Mouse (Mus musculus) embryonic facial prominence, embryonic 13.5 days (tissue): Measurements from ENCODE around the gene Med20. TPM values are rescaled to one million over a fixed set of nuclear protein-coding genes. Genes with fewer than 3 reads are reported as not detected.

Experiments used
- ATAC-seq: fragments of 200-750 bp; cut with Nextera tagmentation; 2 replicates; pipeline ENCODE4 v1.8.0; 2017; ENCODE audit warnings: low read depth; ENCODE audit not compliant: insufficient number of reproducible peaks, insufficient read depth, low FRiP score, low TSS enrichment
- H3K27ac ChIP-seq: fragments of 300-500 bp; sonication (generic); 2 replicates; pipeline ENCODE4 v1.5.1; 2015; ENCODE audit warnings: moderate library complexity, mild to moderate bottlenecking, inconsistent platforms
- H3K27me3 ChIP-seq: fragments of 300-500 bp; sonication (generic); 2 replicates; pipeline ENCODE4 v1.6.1; 2015; ENCODE audit warnings: mild to moderate bottlenecking, inconsistent platforms
- H3K36me3 ChIP-seq: fragments of 300-500 bp; sonication (generic); 2 replicates; pipeline ENCODE4 v1.6.1; 2015; ENCODE audit warnings: mild to moderate bottlenecking, inconsistent platforms
- H3K4me1 ChIP-seq: fragments of 300-500 bp; sonication (generic); 2 replicates; pipeline ENCODE4 v1.6.1; 2015; ENCODE audit warnings: inconsistent platforms
- H3K4me2 ChIP-seq: fragments of 300-500 bp; sonication (generic); 2 replicates; pipeline ENCODE4 v1.6.1; 2015; ENCODE audit warnings: moderate library complexity, mild to moderate bottlenecking, inconsistent platforms
- H3K4me3 ChIP-seq: fragments of 300-500 bp; sonication (generic); 2 replicates; pipeline ENCODE4 v1.5.1; 2015; ENCODE audit warnings: mild to moderate bottlenecking, inconsistent platforms
- H3K9ac ChIP-seq: fragments of 300-500 bp; sonication (generic); 2 replicates; pipeline ENCODE4 v1.6.1; 2015; ENCODE audit warnings: mild to moderate bottlenecking, inconsistent platforms
- H3K9me3 ChIP-seq: fragments of 300-500 bp; sonication (generic); 2 replicates; pipeline ENCODE4 v1.6.1; 2016; ENCODE audit warnings: inconsistent platforms
- WGBS: fragments of 180-500 bp; shearing (Covaris S2); methylation state at CpG from one replicate; pipeline ENCODE4 v1.1.7; 2015; ENCODE audit warnings: mixed read lengths; 5-methylcytosine and 5-hydroxymethylcytosine counted together
- polyA plus RNA-seq: library from polyadenylated mRNA; unstranded; fragments of >200 nt; fragmentation: Nextera tagmentation; extraction: Ambion mirVana; gene quantifications from 2 replicates; pipeline ENCODE4 v1.2.1, GENCODE M21; 2015

Gene Med20
- 52.9 and 60.1 TPM in 2 replicates for polyA plus RNA-seq

- Histone ChIP-seq H3K4me2 (peak within 1 kb of the TSS; percentile 77), H3K4me1 (peaks cover 23% of the 10 kb centered on the region), H3K27me3 (no peaks in the 10 kb centered on the region), H3K9ac (peak within 1 kb of the TSS; percentile 89), H3K9me3 (no peaks in the 10 kb centered on the region), H3K4me3 (peak within 1 kb of the TSS; percentile 82), H3K36me3 (peaks cover 60% of the 10 kb centered on the region), H3K27ac (peak within 1 kb of the TSS; percentile 60; the same call in 1 of the 2 replicates)
- peak; percentile 88 for ATAC-seq
- under 1% methylated on average over 59 of the region's 59 CpGs for WGBS
Measured at GRCm38 (mm10) chr17:47610849-47611660, at the start of gene Med20, which contains the start of the genes Bysl and Gm20517. Gene Med20 (plus strand): TSS chr17:47611582. Gene Bysl (minus strand): TSS chr17:47611492. Gene Gm20517 (plus strand): TSS chr17:47611589.

- Histone ChIP-seq H3K9me3 (no peaks in the 10 kb centered on the region), H3K4me2 (no peak overlapping the region), H3K27me3 (no peaks in the 10 kb centered on the region), H3K9ac (no peak overlapping the region), H3K4me3 (no peak overlapping the region), H3K36me3 (no peaks in the 10 kb centered on the region), H3K27ac (no peak overlapping the region), H3K4me1 (0 out of 2 replicates have a peak, but pooled peaks cover 10% of the 10 kb centered on the region)
- WGBS = 76% methylated on average over 6 of the region's 6 CpGs
- ATAC-seq = no peak
Measured at GRCm38 (mm10) chr17:47562875-47563274, 48.5 kb upstream of the Med20 start.

- no peak for ATAC-seq
- H3K36me3 ChIP-seq = no peaks in the 10 kb centered on the region
- H3K9me3 ChIP-seq = no peaks in the 10 kb centered on the region
- 0 out of 2 replicates have a peak, but pooled peaks cover 9% of the 10 kb centered on the region for H3K4me1 ChIP-seq
- H3K4me2 ChIP-seq = no peak overlapping the region
- no peaks in the 10 kb centered on the region for H3K27me3 ChIP-seq
- no peak overlapping the region for H3K27ac ChIP-seq
- 85% methylated on average over 5 of the region's 5 CpGs for WGBS
- H3K4me3 ChIP-seq = no peak overlapping the region
- H3K9ac ChIP-seq = no peak overlapping the region
Measured at GRCm38 (mm10) chr17:47564612-47565011, 46.8 kb upstream of the Med20 start.

DNA sequence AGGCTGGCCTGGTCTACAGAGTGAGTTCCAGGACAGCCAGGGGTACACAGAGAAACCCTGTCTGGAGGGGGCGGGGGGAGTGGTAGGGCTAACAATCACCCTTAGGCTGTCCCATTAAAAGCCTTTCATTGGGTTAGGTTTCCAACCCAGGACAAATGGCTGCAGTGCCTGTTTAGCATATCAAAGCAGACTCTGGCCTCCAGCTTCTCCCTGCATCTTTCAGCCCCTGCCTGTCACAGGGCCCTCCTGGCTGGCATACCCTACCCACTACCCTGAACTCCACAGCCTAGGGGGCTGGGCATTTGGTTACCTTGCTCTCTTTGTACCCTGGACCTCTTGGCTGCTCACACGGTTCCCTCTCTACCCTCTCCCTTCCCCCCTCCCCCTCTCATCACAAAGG lies 45.2 kb upstream of the Med20 start:
- H3K27ac ChIP-seq = no peak overlapping the region
- no peak overlapping the region for H3K4me3 ChIP-seq
- no peaks in the 10 kb centered on the region for H3K36me3 ChIP-seq
- no peak overlapping the region for H3K4me2 ChIP-seq
- WGBS = 20% methylated on average over 2 of the region's 2 CpGs
- no peak for ATAC-seq
- no peaks in the 10 kb centered on the region for H3K9me3 ChIP-seq
- 0 out of 2 replicates have a peak, but pooled peaks cover 3% of the 10 kb centered on the region for H3K4me1 ChIP-seq
- no peaks in the 10 kb centered on the region for H3K27me3 ChIP-seq
- H3K9ac ChIP-seq = no peak overlapping the region

DNA sequence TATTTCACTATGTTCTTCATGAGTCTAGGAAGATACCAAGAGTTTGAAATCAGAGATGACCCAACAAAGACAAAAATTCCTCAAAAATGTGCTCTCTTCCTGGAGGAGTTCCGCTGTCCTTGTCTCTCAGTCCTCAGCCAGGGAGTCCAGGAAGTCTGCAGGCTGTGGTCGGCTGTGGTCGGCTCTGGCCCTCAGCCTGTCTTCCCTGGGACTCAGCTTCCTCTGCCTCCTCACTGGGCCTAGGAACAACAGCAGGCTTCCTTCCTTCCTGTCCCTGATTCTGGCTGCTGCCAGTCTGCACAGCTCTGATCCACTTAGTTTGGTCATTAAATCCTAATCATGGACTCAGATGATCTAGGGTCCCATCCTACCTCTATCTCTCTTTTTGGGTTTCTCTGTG lies 44.1 kb upstream of the Med20 start:
- WGBS = 69% methylated on average over 3 of the region's 3 CpGs
- no peak overlapping the region for H3K9ac ChIP-seq
- H3K27ac ChIP-seq = peak overlapping the region; percentile 55; the same call in 1 of the 2 replicates

GRCm38 (mm10) chr17:47568389-47568788 lies 43.0 kb upstream of the Med20 start:
- H3K27ac ChIP-seq = no peak overlapping the region
- H3K9ac ChIP-seq = no peak overlapping the region
- ATAC-seq = no peak
- H3K9me3 ChIP-seq = no peaks in the 10 kb centered on the region
- peaks cover 18% of the 10 kb centered on the region for H3K4me1 ChIP-seq
- 95% methylated on average over 3 of the region's 3 CpGs for WGBS
- no peak overlapping the region for H3K4me3 ChIP-seq
- H3K36me3 ChIP-seq = no peaks in the 10 kb centered on the region
- no peaks in the 10 kb centered on the region for H3K27me3 ChIP-seq
- no peak overlapping the region for H3K4me2 ChIP-seq

More for the DNA sequence above, 44.1 kb upstream of the Med20 start:
- peaks cover 13% of the 10 kb centered on the region for H3K4me1 ChIP-seq
- no peaks in the 10 kb centered on the region for H3K27me3 ChIP-seq
- no peak overlapping the region for H3K4me2 ChIP-seq
- H3K36me3 ChIP-seq = no peaks in the 10 kb centered on the region
- ATAC-seq = no peak
- no peak overlapping the region for H3K4me3 ChIP-seq
- H3K9me3 ChIP-seq = no peaks in the 10 kb centered on the region

- ATAC-seq = no peak
- H3K4me1 ChIP-seq = peaks cover 18% of the 10 kb centered on the region
- no peak overlapping the region for H3K4me2 ChIP-seq
- no peaks in the 10 kb centered on the region for H3K9me3 ChIP-seq
- H3K27me3 ChIP-seq = no peaks in the 10 kb centered on the region
- H3K9ac ChIP-seq = no peak overlapping the region
- no peak overlapping the region for H3K27ac ChIP-seq
- H3K36me3 ChIP-seq = no peaks in the 10 kb centered on the region
- WGBS = 66% methylated on average over 10 of the region's 10 CpGs
- H3K4me3 ChIP-seq = no peak overlapping the region
Measured at GRCm38 (mm10) chr17:47568951-47569527, 42.3 kb upstream of the Med20 start.

DNA sequence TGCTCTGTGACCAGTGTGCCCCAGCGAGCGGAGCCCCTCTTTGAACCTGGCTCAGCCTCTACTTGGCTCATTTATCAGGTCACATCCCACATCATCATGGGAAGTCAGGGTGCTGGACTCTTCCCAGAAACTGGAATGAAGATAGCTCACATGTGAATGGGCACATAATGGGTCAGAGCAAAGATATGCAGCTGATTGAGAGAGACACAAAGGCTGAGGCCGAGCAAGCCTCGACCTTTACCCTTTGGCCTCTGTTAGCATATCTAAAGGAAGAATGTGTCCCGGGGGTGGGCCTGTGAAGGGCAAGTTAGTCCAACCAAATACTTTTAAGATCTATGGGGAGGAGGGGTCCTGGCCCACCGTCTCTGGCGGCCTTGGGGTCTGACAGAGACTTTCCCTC lies 39.8 kb upstream of the Med20 start:
- Histone ChIP-seq H3K36me3 (no peaks in the 10 kb centered on the region), H3K9me3 (no peaks in the 10 kb centered on the region), H3K4me3 (no peak overlapping the region), H3K4me1 (peaks cover 20% of the 10 kb centered on the region), H3K27me3 (no peaks in the 10 kb centered on the region), H3K4me2 (no peak overlapping the region), H3K27ac (peak overlapping the region; percentile 80), H3K9ac (no peak overlapping the region)
- 33% methylated on average over 7 of the region's 7 CpGs for whole genome bisulfite sequencing
- ATAC-seq = no peak

DNA sequence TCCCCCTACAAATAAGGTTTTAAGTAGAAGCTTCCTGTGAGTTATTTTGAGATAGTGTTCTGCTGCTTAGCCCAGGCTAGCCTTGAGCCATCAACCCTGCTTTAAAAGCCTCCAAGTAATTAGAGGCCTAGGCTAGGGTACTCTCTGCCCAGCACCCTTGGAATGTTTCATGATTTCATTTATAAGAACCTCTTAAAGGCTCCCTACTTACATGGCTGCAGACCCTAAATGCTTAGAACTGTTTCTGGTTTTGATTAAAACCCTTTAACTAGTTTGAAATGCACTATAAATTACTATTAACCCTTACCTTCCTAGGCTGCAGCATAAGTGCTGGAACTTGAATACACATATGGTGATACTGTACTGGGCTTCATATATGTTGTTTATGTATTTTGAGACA lies 38.9 kb upstream of the Med20 start:
- Histone ChIP-seq H3K4me2 (no peak overlapping the region), H3K4me1 (peaks cover 20% of the 10 kb centered on the region), H3K27me3 (no peaks in the 10 kb centered on the region), H3K36me3 (no peaks in the 10 kb centered on the region), H3K9ac (no peak overlapping the region), H3K9me3 (no peaks in the 10 kb centered on the region), H3K4me3 (no peak overlapping the region), H3K27ac (peak overlapping the region; percentile 80)
- no peak for ATAC-seq

DNA sequence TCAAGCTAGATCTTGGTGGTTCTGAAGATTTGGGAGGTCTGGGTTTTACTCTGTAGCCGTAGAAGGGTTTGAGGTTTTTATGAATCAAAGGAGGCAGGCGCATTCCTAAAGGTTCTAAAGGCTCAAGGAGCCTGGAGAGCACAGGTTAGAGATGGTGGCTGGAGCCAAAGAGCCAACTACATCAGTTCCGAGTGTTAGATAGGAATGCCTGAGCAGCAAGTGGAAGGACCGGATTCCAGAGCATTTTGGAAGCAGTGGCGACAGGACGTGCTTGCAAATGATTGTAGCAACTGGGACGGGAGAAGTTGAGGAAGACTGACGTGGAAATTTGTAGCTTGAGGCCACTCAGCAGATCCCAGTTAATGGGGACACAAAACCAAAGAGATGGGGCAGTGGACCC lies 37.4 kb upstream of the Med20 start:
- Histone ChIP-seq H3K4me1 (peaks cover 20% of the 10 kb centered on the region), H3K9me3 (no peaks in the 10 kb centered on the region), H3K4me2 (no peak overlapping the region), H3K27me3 (no peaks in the 10 kb centered on the region), H3K36me3 (no peaks in the 10 kb centered on the region), H3K9ac (no peak overlapping the region), H3K27ac (no peak overlapping the region), H3K4me3 (no peak overlapping the region)
- WGBS = 61% methylated on average over 8 of the region's 8 CpGs
- ATAC-seq = no peak

- WGBS = 70% methylated on average over 11 of the region's 11 CpGs
- H3K9ac ChIP-seq = no peak overlapping the region
- no peak overlapping the region for H3K27ac ChIP-seq
- no peaks in the 10 kb centered on the region for H3K27me3 ChIP-seq
- no peak overlapping the region for H3K4me3 ChIP-seq
- no peak overlapping the region for H3K4me2 ChIP-seq
- no peaks in the 10 kb centered on the region for H3K36me3 ChIP-seq
- H3K4me1 ChIP-seq = peaks cover 20% of the 10 kb centered on the region
- ATAC-seq = no peak
- no peaks in the 10 kb centered on the region for H3K9me3 ChIP-seq
Measured at GRCm38 (mm10) chr17:47574830-47575229, 36.6 kb upstream of the Med20 start.

- no peak overlapping the region for H3K9ac ChIP-seq
- WGBS = 85% methylated on average over 6 of the region's 6 CpGs
- no peak overlapping the region for H3K4me2 ChIP-seq
- H3K27ac ChIP-seq = no peak overlapping the region
- H3K9me3 ChIP-seq = no peaks in the 10 kb centered on the region
- peaks cover 5% of the 10 kb centered on the region; the same call in 1 of the 2 replicates for H3K4me1 ChIP-seq
- no peaks in the 10 kb centered on the region for H3K36me3 ChIP-seq
- no peak for ATAC-seq
- H3K4me3 ChIP-seq = no peak overlapping the region
- no peaks in the 10 kb centered on the region for H3K27me3 ChIP-seq
Measured at GRCm38 (mm10) chr17:47578655-47579054, 32.7 kb upstream of the Med20 start.
